Mouse (Mus musculus): ENCODE results near the gene Asic3. TPM values are rescaled to one million over a fixed set of nuclear protein-coding genes. Genes with fewer than 3 reads are reported as not detected.
A peak's percentile ranks its signal among the peaks of the same experiment; 100 is the strongest.
"Not testable (repeated sequence)": the region's sequence is repeated elsewhere in the genome, so short reads cannot be mapped to it uniquely, and the experiment has no call there.

Gene Asic3
- polyA plus RNA-seq, 1 experiment from 2014 or later: 0.23 TPM

GRCm38 (mm10) chr5:24393392-24393997 is 19.7 kb upstream of the Asic3 start, which contains the start of gene Abcb8:
Gene Abcb8 (plus strand): TSS chr5:24393663.
- H3K27me3 ChIP-seq (ENCODE audit: control insufficient read depth, insufficient read depth, low read length): no peaks in the 10 kb centered on the region; the same call in 1 of the 2 replicates
- peak within 1 kb of the TSS; percentile 87 for H3K27ac ChIP-seq (ENCODE audit: low read length)
- H3K4me1 ChIP-seq (ENCODE audit: control insufficient read depth, insufficient read depth, low read length): peaks cover 15% of the 10 kb centered on the region; the same call in 1 of the 2 replicates
- 17% methylated on average over 7 of the region's 7 CpGs for WGBS
- H3K9ac ChIP-seq (ENCODE audit: low read length): peak within 1 kb of the TSS; percentile 77
- peak within 1 kb of the TSS; percentile 67 for H3K4me3 ChIP-seq (replicated peaks; ENCODE audit: low read length)
- no peaks in the 10 kb centered on the region for H3K9me3 ChIP-seq (replicated peaks; ENCODE audit: control insufficient read depth, low read length)
- no peaks in the 10 kb centered on the region for H3K36me3 ChIP-seq (ENCODE audit: control insufficient read depth, insufficient read depth, low read length)
- H3K4me2 ChIP-seq (ENCODE audit: low read depth, low read length): peak within 1 kb of the TSS; percentile 68
- 0 out of 2 replicates have a peak, but pooled peaks have one; percentile 3 for ATAC-seq (ENCODE audit: insufficient read depth, low FRiP score)

- under 1% methylated on average over 36 of the region's 36 CpGs for WGBS
- peak overlapping the region; percentile 68 for H3K4me2 ChIP-seq (ENCODE audit: low read depth, low read length)
Measured at GRCm38 (mm10) chr5:24394165-24394894, 18.9 kb upstream of the Asic3 start.

GRCm38 (mm10) chr5:24396254-24396653 is 16.9 kb upstream of the Asic3 start:
- not testable (repeated sequence) for H3K9ac ChIP-seq (ENCODE audit: low read length); H3K27me3 ChIP-seq (ENCODE audit: control insufficient read depth, insufficient read depth, low read length); H3K36me3 ChIP-seq (ENCODE audit: control insufficient read depth, insufficient read depth, low read length); H3K4me2 ChIP-seq (ENCODE audit: low read depth, low read length); ATAC-seq (ENCODE audit: insufficient read depth, low FRiP score); H3K4me3 ChIP-seq (replicated peaks; ENCODE audit: low read length); H3K27ac ChIP-seq (ENCODE audit: low read length); H3K9me3 ChIP-seq (replicated peaks; ENCODE audit: control insufficient read depth, low read length)
- WGBS: 85% methylated on average over 6 of the region's 6 CpGs
- peaks cover 15% of the 10 kb centered on the region; the same call in 1 of the 2 replicates for H3K4me1 ChIP-seq (ENCODE audit: control insufficient read depth, insufficient read depth, low read length)

More at GRCm38 (mm10) chr5:24394165-24394894, 18.9 kb upstream of the Asic3 start:
- peak; percentile 95 for ATAC-seq (ENCODE audit: insufficient read depth, low FRiP score)
- H3K9me3 ChIP-seq (replicated peaks; ENCODE audit: control insufficient read depth, low read length): no peaks in the 10 kb centered on the region
- H3K27me3 ChIP-seq (ENCODE audit: control insufficient read depth, insufficient read depth, low read length): no peaks in the 10 kb centered on the region
- H3K36me3 ChIP-seq (ENCODE audit: control insufficient read depth, insufficient read depth, low read length): no peaks in the 10 kb centered on the region
- peak overlapping the region; percentile 67 for H3K4me3 ChIP-seq (replicated peaks; ENCODE audit: low read length)
- peaks cover 15% of the 10 kb centered on the region; the same call in 1 of the 2 replicates for H3K4me1 ChIP-seq (ENCODE audit: control insufficient read depth, insufficient read depth, low read length)
- H3K27ac ChIP-seq (ENCODE audit: low read length): peak overlapping the region; percentile 87
- peak overlapping the region; percentile 77 for H3K9ac ChIP-seq (ENCODE audit: low read length)

- no peak for ATAC-seq (ENCODE audit: insufficient read depth, low FRiP score)
- Histone ChIP-seq H3K36me3 (ENCODE audit: control insufficient read depth, insufficient read depth, low read length) (no peaks in the 10 kb centered on the region), H3K4me2 (ENCODE audit: low read depth, low read length) (no peak overlapping the region), H3K4me3 (replicated peaks; ENCODE audit: low read length) (no peak overlapping the region), H3K4me1 (ENCODE audit: control insufficient read depth, insufficient read depth, low read length) (peaks cover 5% of the 10 kb centered on the region; the same call in 1 of the 2 replicates), H3K27ac (ENCODE audit: low read length) (no peak overlapping the region), H3K27me3 (ENCODE audit: control insufficient read depth, insufficient read depth, low read length) (no peaks in the 10 kb centered on the region), H3K9me3 (replicated peaks; ENCODE audit: control insufficient read depth, low read length) (no peaks in the 10 kb centered on the region), H3K9ac (ENCODE audit: low read length) (no peak overlapping the region)
- WGBS: 85% methylated on average over 10 of the region's 10 CpGs
Measured at GRCm38 (mm10) chr5:24399686-24400085, 13.5 kb upstream of the Asic3 start.

GRCm38 (mm10) chr5:24400362-24400761 is 12.8 kb upstream of the Asic3 start:
- Histone ChIP-seq H3K4me3 (replicated peaks; ENCODE audit: low read length) (no peak overlapping the region), H3K27me3 (ENCODE audit: control insufficient read depth, insufficient read depth, low read length) (no peaks in the 10 kb centered on the region), H3K27ac (ENCODE audit: low read length) (no peak overlapping the region), H3K4me2 (ENCODE audit: low read depth, low read length) (no peak overlapping the region), H3K9me3 (replicated peaks; ENCODE audit: control insufficient read depth, low read length) (no peaks in the 10 kb centered on the region), H3K36me3 (ENCODE audit: control insufficient read depth, insufficient read depth, low read length) (no peaks in the 10 kb centered on the region), H3K9ac (ENCODE audit: low read length) (no peak overlapping the region), H3K4me1 (ENCODE audit: control insufficient read depth, insufficient read depth, low read length) (no peaks in the 10 kb centered on the region)
- WGBS: 87% methylated on average over 11 of the region's 11 CpGs
- ATAC-seq (ENCODE audit: insufficient read depth, low FRiP score): no peak

- 85% methylated on average over 5 of the region's 5 CpGs for WGBS
- Histone ChIP-seq H3K36me3 (ENCODE audit: control insufficient read depth, insufficient read depth, low read length) (no peaks in the 10 kb centered on the region), H3K27me3 (ENCODE audit: control insufficient read depth, insufficient read depth, low read length) (no peaks in the 10 kb centered on the region), H3K27ac (ENCODE audit: low read length) (no peak overlapping the region), H3K4me3 (replicated peaks; ENCODE audit: low read length) (no peak overlapping the region), H3K9ac (ENCODE audit: low read length) (no peak overlapping the region), H3K9me3 (replicated peaks; ENCODE audit: control insufficient read depth, low read length) (no peaks in the 10 kb centered on the region), H3K4me1 (ENCODE audit: control insufficient read depth, insufficient read depth, low read length) (no peaks in the 10 kb centered on the region), H3K4me2 (ENCODE audit: low read depth, low read length) (no peak overlapping the region)
- no peak for ATAC-seq (ENCODE audit: insufficient read depth, low FRiP score)
Measured at GRCm38 (mm10) chr5:24400911-24401605, 12.1 kb upstream of the Asic3 start.

- H3K9ac ChIP-seq (ENCODE audit: low read length): no peak overlapping the region
- H3K9me3 ChIP-seq (replicated peaks; ENCODE audit: control insufficient read depth, low read length): no peaks in the 10 kb centered on the region
- no peaks in the 10 kb centered on the region for H3K27me3 ChIP-seq (ENCODE audit: control insufficient read depth, insufficient read depth, low read length)
- WGBS: 72% methylated on average over 9 of the region's 9 CpGs
- no peak overlapping the region for H3K27ac ChIP-seq (ENCODE audit: low read length)
- H3K36me3 ChIP-seq (ENCODE audit: control insufficient read depth, insufficient read depth, low read length): no peaks in the 10 kb centered on the region
- H3K4me1 ChIP-seq (ENCODE audit: control insufficient read depth, insufficient read depth, low read length): no peaks in the 10 kb centered on the region
- H3K4me3 ChIP-seq (replicated peaks; ENCODE audit: low read length): no peak overlapping the region
- H3K4me2 ChIP-seq (ENCODE audit: low read depth, low read length): no peak overlapping the region
- peak; percentile 31; the same call in 1 of the 2 replicates for ATAC-seq (ENCODE audit: insufficient read depth, low FRiP score)
Measured at GRCm38 (mm10) chr5:24401969-24402368, 11.2 kb upstream of the Asic3 start.

- Histone ChIP-seq H3K27me3 (ENCODE audit: control insufficient read depth, insufficient read depth, low read length) (no peaks in the 10 kb centered on the region), H3K9ac (ENCODE audit: low read length) (no peak overlapping the region), H3K9me3 (replicated peaks; ENCODE audit: control insufficient read depth, low read length) (no peaks in the 10 kb centered on the region), H3K4me3 (replicated peaks; ENCODE audit: low read length) (no peak overlapping the region), H3K4me2 (ENCODE audit: low read depth, low read length) (no peak overlapping the region), H3K4me1 (ENCODE audit: control insufficient read depth, insufficient read depth, low read length) (no peaks in the 10 kb centered on the region), H3K27ac (ENCODE audit: low read length) (no peak overlapping the region), H3K36me3 (ENCODE audit: control insufficient read depth, insufficient read depth, low read length) (no peaks in the 10 kb centered on the region)
- ATAC-seq (ENCODE audit: insufficient read depth, low FRiP score): no peak
- WGBS: 81% methylated on average over 6 of the region's 6 CpGs
Measured at GRCm38 (mm10) chr5:24404594-24405360, 8.4 kb upstream of the Asic3 start.
